Mouse (Mus musculus): ENCODE data around the gene Nudcd3. TPM values are rescaled to one million over a fixed set of nuclear protein-coding genes. Genes with fewer than 3 reads are reported as not detected.

Gene Nudcd3
- polyA plus RNA-seq (2015; fragmentation: Nextera tagmentation; extraction: Ambion mirVana): 64.5 and 65.2 TPM in 2 replicates

DNA sequence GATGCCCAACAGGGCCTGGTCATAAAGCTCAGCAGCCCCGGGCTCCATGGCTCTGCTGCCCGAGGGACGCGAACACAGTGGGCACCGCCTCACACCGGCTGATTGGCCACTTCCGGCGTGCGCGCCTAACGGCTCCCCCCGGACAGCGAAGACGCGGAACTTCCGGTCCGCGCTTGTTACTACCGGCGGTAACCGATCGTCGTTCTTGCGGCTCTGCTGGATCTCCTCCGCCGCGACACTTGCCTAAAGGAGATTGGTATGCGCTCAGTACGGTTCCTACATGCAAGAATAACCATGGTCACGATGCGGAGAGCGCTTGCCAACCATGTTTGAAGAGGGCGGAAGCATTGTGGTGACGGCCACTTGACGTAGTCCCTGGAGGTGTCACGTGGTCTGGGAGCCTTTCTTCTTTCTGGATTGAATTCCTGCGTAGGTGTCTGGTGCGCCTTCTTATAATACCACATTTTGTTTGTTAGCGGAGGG is at the start of gene Nudcd3:
Nudcd3 (minus strand) TSS at position 329 of the 483 bp plus-strand sequence.
- Histone ChIP-seq H3K4me1 (replicated peaks) (peaks cover 32% of the 10 kb centered on the region), H3K9ac (peak within 1 kb of the TSS; percentile 75)

DNA sequence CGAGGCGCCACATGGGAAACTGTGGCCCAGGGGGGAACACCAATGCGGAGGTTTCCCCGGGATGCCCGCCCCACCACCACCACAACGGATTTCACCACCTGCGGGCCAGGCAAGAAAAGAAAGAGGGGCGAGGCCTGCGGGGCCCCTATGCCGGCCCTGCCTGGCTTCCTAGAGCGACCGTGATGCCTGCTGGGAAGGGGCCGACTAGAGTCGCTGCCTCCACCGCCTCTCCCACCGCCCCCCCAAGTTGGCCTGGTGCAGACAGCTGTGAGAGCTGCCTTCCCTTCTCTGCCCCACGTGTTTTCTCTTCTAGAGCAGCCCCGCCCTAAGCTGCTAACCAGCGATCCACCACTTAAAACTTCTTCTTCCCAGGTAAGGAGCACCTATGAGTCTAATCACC is 44.5 kb upstream of the Nudcd3 start:
- no peaks in the 10 kb centered on the region for H3K9me3 ChIP-seq
- H3K27me3 ChIP-seq: no peaks in the 10 kb centered on the region
- no peak overlapping the region for H3K27ac ChIP-seq (replicated peaks)
- H3K4me2 ChIP-seq: no peak overlapping the region
- H3K36me3 ChIP-seq: no peaks in the 10 kb centered on the region
- 46% methylated on average over 19 of the region's 19 CpGs for WGBS
- no peak overlapping the region for H3K9ac ChIP-seq
- no peaks in the 10 kb centered on the region for H3K4me1 ChIP-seq (replicated peaks)
- H3K4me3 ChIP-seq: no peak overlapping the region
- ATAC-seq (ENCODE audit: low FRiP score, low read depth): no peak

More for the DNA sequence above, at the start of gene Nudcd3:
- H3K27me3 ChIP-seq: no peaks in the 10 kb centered on the region
- ATAC-seq (ENCODE audit: low FRiP score, low read depth): peak; percentile 98
- H3K27ac ChIP-seq (replicated peaks): peak within 1 kb of the TSS; percentile 96
- WGBS: 0% methylated on average over 39 of the region's 39 CpGs
- H3K36me3 ChIP-seq: no peaks in the 10 kb centered on the region
- H3K4me3 ChIP-seq: peak within 1 kb of the TSS; percentile 73
- peak within 1 kb of the TSS; percentile 68 for H3K4me2 ChIP-seq
- no peaks in the 10 kb centered on the region for H3K9me3 ChIP-seq

DNA sequence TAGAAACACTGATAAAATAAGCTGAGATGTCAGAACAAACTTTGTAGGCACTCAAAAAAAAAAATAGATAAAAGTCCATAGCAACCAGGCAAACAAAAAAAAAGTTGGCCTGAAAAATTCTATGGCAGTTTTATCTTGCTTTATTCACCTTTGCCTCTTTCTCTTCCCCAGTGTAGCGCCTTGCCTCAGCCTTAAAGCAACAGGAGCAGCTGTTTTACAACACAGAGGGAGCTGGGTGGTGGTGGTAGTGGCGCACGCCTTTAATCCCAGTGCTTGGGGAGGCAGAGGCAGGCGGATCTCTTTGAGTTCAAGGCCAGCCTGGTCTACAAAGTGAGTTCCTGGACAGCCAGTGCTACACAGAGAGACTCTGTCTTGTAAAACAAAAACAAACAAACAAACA is 32.8 kb upstream of the Nudcd3 start:
- H3K9ac ChIP-seq: no peak overlapping the region
- H3K27me3 ChIP-seq: no peaks in the 10 kb centered on the region
- H3K4me2 ChIP-seq: no peak overlapping the region
- 84% methylated on average over 4 of the region's 4 CpGs for WGBS
- H3K9me3 ChIP-seq: peaks cover 5% of the 10 kb centered on the region; the same call in 1 of the 2 replicates
- no peak overlapping the region for H3K4me3 ChIP-seq
- no peaks in the 10 kb centered on the region for H3K4me1 ChIP-seq (replicated peaks)
- ATAC-seq (ENCODE audit: low FRiP score, low read depth): no peak
- no peak overlapping the region for H3K27ac ChIP-seq (replicated peaks)
- H3K36me3 ChIP-seq: no peaks in the 10 kb centered on the region

DNA sequence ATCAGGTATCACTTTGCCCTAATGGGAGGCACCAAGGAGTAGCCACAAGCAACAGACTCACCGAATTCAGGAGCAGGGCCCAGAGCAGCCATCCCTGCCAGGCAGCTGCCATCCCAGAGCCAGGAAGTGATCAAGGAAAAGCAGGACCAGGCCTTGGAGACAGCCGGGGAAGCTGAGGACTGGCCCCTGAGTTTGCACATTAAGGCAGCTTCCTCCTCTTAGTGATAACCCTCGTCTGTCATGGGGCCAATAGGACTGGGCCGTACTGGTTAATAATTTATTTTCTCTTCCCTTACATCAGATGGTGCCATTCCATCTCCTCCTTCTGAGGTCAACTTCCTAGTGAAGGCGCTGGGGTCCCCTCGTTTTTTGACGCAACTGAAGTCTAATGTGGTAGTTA is 29.8 kb upstream of the Nudcd3 start, which contains the start of gene Npc1l1:
Npc1l1 (minus strand) TSS at position 132 of the 400 bp plus-strand sequence.
- H3K4me3 ChIP-seq: no peak within 1 kb of the TSS
- H3K27me3 ChIP-seq: no peaks in the 10 kb centered on the region
- 82% methylated on average over 7 of the region's 7 CpGs for WGBS
- no peak for ATAC-seq (ENCODE audit: low FRiP score, low read depth)
- H3K27ac ChIP-seq (replicated peaks): no peak within 1 kb of the TSS
- H3K4me1 ChIP-seq (replicated peaks): no peaks in the 10 kb centered on the region
- peaks cover 2% of the 10 kb centered on the region; the same call in 1 of the 2 replicates for H3K9me3 ChIP-seq
- no peak within 1 kb of the TSS for H3K9ac ChIP-seq
- no peak within 1 kb of the TSS for H3K4me2 ChIP-seq
- no peaks in the 10 kb centered on the region for H3K36me3 ChIP-seq

DNA sequence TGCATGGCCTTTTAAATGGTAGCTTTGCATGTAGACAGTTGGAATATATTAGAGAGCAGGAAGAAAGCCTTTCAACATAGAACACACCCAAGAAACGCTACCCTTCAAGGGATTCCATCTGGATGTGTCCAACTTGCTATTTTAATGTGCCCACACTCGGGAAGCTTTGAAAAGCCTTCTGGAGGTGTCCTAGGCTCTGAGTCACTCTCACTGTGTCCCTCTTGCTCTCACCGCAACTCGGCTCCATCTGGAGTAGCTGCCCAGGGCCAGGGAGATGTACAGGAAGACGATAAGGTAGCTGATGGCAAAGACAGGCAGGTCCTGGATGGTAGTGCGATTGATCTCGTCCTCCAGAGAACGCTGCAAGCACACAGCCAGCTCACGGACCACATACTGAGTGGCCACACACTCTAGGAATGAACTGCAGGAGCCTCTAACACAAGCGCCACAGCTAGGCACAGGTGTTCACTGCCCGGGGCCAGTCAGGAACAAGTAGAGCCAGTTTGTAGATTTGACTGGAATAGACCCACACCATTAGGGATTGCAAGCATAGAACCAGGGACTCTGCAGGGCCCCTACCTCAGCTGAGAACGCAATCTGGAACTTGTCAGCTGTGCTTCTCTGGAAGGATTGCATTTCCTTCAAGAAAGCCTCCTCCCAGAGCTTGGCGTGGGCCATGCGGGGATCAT is 24.5 kb upstream of the Nudcd3 start:
- no peak overlapping the region for H3K9ac ChIP-seq
- WGBS: 82% methylated on average over 14 of the region's 14 CpGs
- H3K27me3 ChIP-seq: no peaks in the 10 kb centered on the region
- H3K4me2 ChIP-seq: no peak overlapping the region
- H3K27ac ChIP-seq (replicated peaks): no peak overlapping the region
- H3K4me1 ChIP-seq (replicated peaks): no peaks in the 10 kb centered on the region
- no peak overlapping the region for H3K4me3 ChIP-seq
- no peak for ATAC-seq (ENCODE audit: low FRiP score, low read depth)
- H3K9me3 ChIP-seq: no peaks in the 10 kb centered on the region
- H3K36me3 ChIP-seq: no peaks in the 10 kb centered on the region

DNA sequence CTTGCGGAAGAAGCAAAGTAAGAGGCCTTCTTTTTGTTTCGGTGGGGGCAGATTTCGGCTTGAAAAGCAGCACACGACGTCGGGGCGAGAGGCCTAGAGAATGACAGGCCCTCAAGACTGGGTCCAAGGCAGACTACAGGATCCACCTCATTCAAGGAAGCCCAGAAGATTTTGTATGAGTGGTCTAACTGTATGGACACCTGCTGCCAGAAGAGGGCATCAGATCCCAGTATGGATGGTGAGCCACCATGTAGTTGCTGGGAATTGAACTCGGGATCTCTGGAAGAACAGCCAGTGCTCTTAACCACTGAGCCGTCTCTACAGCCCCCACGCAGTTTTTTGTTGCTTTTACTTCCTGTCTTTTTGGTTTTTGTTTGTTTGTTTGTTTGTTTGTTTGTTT is 22.0 kb upstream of the Nudcd3 start:
- H3K9ac ChIP-seq: no peak overlapping the region
- H3K4me1 ChIP-seq (replicated peaks): no peaks in the 10 kb centered on the region
- H3K27me3 ChIP-seq: no peaks in the 10 kb centered on the region
- H3K9me3 ChIP-seq: no peaks in the 10 kb centered on the region
- no peak overlapping the region for H3K4me3 ChIP-seq
- ATAC-seq (ENCODE audit: low FRiP score, low read depth): no peak
- H3K27ac ChIP-seq (replicated peaks): no peak overlapping the region
- WGBS: 95% methylated on average over 10 of the region's 10 CpGs
- H3K4me2 ChIP-seq: no peak overlapping the region
- no peaks in the 10 kb centered on the region for H3K36me3 ChIP-seq

DNA sequence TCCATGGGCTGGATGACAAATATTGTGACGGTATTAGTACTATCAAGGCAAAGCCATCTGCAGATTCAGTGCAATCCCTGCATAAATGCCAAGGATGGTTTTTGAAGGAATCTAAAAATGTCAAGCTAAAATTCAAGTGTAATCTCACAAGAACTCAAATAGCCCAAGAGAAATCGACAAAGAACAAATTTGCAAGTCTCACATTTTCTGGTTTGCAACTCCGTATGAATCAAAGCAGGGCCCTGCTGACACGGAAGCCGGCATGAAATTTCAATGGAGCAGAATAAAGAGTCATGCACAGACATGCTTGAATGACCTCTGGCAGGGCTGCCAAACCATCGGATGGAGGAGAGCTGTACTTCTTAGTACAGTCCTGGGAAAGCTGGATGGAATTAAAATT is 19.8 kb upstream of the Nudcd3 start:
- 67% methylated on average over 6 of the region's 6 CpGs for WGBS
- ATAC-seq (ENCODE audit: low FRiP score, low read depth): no peak

DNA sequence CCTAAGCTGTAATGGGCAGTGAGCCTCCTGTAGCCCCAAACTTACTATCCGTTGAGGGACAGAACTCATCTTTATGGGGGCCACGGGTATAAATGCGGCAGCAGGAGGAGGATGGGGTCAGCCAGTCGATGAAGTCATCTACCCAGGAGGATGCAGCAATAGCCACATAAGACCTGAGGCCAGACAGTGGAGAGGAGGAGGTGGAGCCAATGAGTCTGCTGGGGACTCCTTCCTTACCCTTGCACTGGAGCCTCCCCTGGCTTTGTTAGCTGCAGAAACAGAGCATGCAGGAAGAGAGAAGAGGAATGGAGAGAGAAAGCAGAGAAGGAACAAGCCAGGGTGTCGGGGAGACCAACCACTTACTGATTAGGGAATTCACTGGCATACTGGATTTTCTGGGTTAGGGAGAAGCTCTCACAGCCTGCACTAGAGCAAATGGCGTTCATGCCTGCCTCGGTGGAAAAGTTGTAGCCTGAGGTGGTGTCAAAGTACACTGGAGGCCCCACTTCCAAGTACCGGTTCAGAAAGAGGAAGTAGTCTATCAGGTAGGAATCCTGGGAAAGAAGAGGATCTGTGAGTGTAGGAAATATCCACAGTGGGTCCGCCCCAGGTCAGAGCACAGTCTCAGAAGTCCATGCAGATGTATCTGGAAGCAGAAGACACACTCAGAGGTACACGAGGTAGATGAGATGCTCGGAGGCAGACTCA is 18.1 kb upstream of the Nudcd3 start:
- H3K4me2 ChIP-seq: no peak overlapping the region
- H3K9me3 ChIP-seq: no peaks in the 10 kb centered on the region
- no peak overlapping the region for H3K9ac ChIP-seq
- 84% methylated on average over 11 of the region's 11 CpGs for WGBS
- H3K4me1 ChIP-seq (replicated peaks): no peaks in the 10 kb centered on the region
- H3K27me3 ChIP-seq: no peaks in the 10 kb centered on the region
- H3K27ac ChIP-seq (replicated peaks): no peak overlapping the region
- no peak for ATAC-seq (ENCODE audit: low FRiP score, low read depth)
- H3K36me3 ChIP-seq: no peaks in the 10 kb centered on the region
- H3K4me3 ChIP-seq: no peak overlapping the region

More for the DNA sequence above, 19.8 kb upstream of the Nudcd3 start:
- H3K4me3 ChIP-seq: no peak overlapping the region
- H3K4me1 ChIP-seq (replicated peaks): no peaks in the 10 kb centered on the region
- no peak overlapping the region for H3K9ac ChIP-seq
- H3K36me3 ChIP-seq: no peaks in the 10 kb centered on the region
- no peaks in the 10 kb centered on the region for H3K27me3 ChIP-seq
- no peaks in the 10 kb centered on the region for H3K9me3 ChIP-seq
- H3K27ac ChIP-seq (replicated peaks): no peak overlapping the region
- no peak overlapping the region for H3K4me2 ChIP-seq

DNA sequence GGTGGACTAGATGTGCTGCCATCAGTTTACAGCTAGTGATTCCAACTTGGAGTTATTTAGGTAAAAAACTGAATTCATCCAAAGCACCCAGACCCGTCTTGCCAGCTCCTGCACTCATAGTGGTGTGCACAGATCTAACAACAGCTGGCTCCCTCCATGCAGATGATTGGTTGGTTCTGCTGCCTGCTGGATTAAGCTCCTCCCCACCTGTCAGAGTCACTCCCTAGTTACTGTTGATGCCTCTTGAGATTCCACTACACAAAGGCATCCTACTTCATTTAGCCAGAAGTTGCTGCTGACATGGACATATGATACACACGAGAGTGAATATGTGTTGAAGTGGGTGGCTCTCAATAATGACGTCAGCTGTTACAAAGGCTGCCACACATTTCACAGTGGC is 16.6 kb upstream of the Nudcd3 start:
- Histone ChIP-seq H3K9ac (no peak overlapping the region), H3K9me3 (no peaks in the 10 kb centered on the region), H3K27ac (replicated peaks) (no peak overlapping the region), H3K27me3 (no peaks in the 10 kb centered on the region), H3K4me1 (replicated peaks) (no peaks in the 10 kb centered on the region), H3K36me3 (no peaks in the 10 kb centered on the region), H3K4me2 (no peak overlapping the region), H3K4me3 (no peak overlapping the region)
- 63% methylated on average over 3 of the region's 3 CpGs for WGBS
- ATAC-seq (ENCODE audit: low FRiP score, low read depth): no peak

DNA sequence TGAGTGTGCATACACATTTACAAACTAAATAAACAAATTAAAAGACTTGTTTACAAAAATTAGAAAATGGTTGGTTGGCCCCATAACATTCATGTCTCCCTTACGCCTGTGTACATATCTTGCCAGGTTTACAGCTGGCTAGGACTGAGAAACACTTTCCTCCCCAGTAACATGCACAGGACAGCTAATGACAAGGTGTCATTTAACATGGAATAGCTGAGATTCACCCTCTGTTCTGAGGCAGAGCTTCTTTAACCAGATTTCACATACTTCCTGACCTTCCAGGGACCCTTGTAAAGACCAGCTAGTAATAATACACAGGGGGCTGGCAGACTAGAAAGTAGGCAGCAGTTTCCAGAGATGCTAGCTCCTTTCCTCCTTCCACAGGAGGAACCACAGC is 7.9 kb upstream of the Nudcd3 start:
- ATAC-seq (ENCODE audit: low FRiP score, low read depth): no peak
- Histone ChIP-seq H3K4me3 (no peak overlapping the region), H3K27ac (replicated peaks) (no peak overlapping the region), H3K36me3 (no peaks in the 10 kb centered on the region), H3K9me3 (no peaks in the 10 kb centered on the region), H3K4me2 (no peak overlapping the region), H3K27me3 (no peaks in the 10 kb centered on the region), H3K9ac (no peak overlapping the region), H3K4me1 (replicated peaks) (no peaks in the 10 kb centered on the region)
- WGBS: 90% methylated on average over 1 of the region's 1 CpGs

DNA sequence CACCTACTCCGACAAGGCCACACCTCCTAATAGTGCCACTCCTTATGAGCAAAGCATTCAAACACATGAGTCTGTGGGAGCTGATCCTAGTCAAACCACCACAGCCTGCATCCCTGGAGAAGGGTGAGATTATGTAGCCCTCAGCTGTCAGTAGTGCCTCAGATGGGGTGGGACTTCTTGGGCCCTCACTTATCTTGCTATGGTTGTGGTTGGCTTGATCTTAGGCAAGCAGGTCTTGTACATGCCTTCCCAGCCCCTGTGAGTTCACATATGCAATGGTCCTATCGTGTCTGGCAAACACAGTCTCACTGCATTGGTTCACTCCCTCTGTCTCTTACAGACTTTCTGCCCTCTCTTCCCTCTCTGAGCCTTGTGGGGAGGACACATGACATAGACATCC is 6.9 kb upstream of the Nudcd3 start:
- no peak for ATAC-seq (ENCODE audit: low FRiP score, low read depth)
- WGBS: 81% methylated on average over 2 of the region's 2 CpGs
- Histone ChIP-seq H3K36me3 (no peaks in the 10 kb centered on the region), H3K4me3 (no peak overlapping the region), H3K27ac (replicated peaks) (no peak overlapping the region), H3K27me3 (no peaks in the 10 kb centered on the region), H3K4me2 (no peak overlapping the region), H3K9me3 (no peaks in the 10 kb centered on the region), H3K4me1 (replicated peaks) (no peaks in the 10 kb centered on the region), H3K9ac (no peak overlapping the region)

DNA sequence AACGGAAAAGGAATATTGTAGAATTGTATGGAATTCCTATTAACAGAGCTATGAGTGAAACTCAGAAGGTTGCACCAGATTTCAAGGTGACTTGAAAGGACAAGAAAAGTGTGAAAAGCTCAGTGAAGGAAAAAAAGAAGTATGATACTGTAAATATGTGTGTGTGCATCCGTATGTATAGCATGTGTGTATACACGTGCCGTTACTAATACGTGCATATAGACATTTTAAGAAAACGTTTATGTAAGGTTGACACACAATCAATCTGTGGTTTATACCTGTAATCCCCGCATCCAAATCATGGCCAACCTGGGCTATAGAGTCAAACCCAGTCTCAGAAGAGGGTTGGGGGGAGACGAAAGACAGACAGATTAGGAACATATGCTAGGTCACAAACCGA is 355 bp upstream of the Nudcd3 start:
- peak; percentile 54 for ATAC-seq (ENCODE audit: low FRiP score, low read depth)
- peak overlapping the region; percentile 96 for H3K27ac ChIP-seq (replicated peaks)
- H3K9me3 ChIP-seq: no peaks in the 10 kb centered on the region
- no peaks in the 10 kb centered on the region for H3K27me3 ChIP-seq
- H3K4me3 ChIP-seq: peak overlapping the region; percentile 73
- 21% methylated on average over 9 of the region's 9 CpGs for WGBS
- H3K4me1 ChIP-seq (replicated peaks): peaks cover 32% of the 10 kb centered on the region
- peak overlapping the region; percentile 68 for H3K4me2 ChIP-seq
- peak overlapping the region; percentile 75 for H3K9ac ChIP-seq
- H3K36me3 ChIP-seq: no peaks in the 10 kb centered on the region

All from hindbrain, embryonic 15.5 days (tissue).